Mouse (Mus musculus): Measurements from ENCODE around the gene Prkn.

GRCm38 (mm10) chr17:11740716-11741115 is 900.5 kb downstream of the Prkn start:
- no peak for TF ChIP-seq CTCF (IDR thresholded peaks at IDR 0.05; ENCODE audit: extremely low read depth, insufficient read length, insufficient replicate concordance, low read depth, low read length)
- TF ChIP-seq POLR2A (IDR thresholded peaks at IDR 0.05; ENCODE audit: low read depth, low read length): no peak

Measured in small intestine, adult 2 months (tissue).